Mouse (Mus musculus): ENCODE measurements around the gene Commd8. TPM values are rescaled to one million over a fixed set of nuclear protein-coding genes. Genes with fewer than 3 reads are reported as not detected.
"Not testable (repeated sequence)": the region's sequence is repeated elsewhere in the genome, so short reads cannot be mapped to it uniquely, and the experiment has no call there.

Commd8 gene
- polyA plus RNA-seq, 1 experiment from 2014 or later = 47.6 TPM

GRCm38 (mm10) chr5:72160781-72161485, 7.1 kb downstream of the Commd8 start:
- 59% methylated on average over 11 of the region's 11 CpGs for WGBS (ENCODE audit: insufficient replicate concordance)
- H3K36me3 ChIP-seq (ENCODE audit: control insufficient read depth, insufficient read depth) = peaks cover 33% of the 10 kb centered on the region
- H3K9ac ChIP-seq (ENCODE audit: low read depth, low read length) = no peak overlapping the region
- H3K27me3 ChIP-seq (ENCODE audit: control insufficient read depth, insufficient read depth, low read depth, low read length) = no peaks in the 10 kb centered on the region
- no peak overlapping the region for H3K4me2 ChIP-seq (ENCODE audit: low read depth, low read length)
- H3K9me3 ChIP-seq (replicated peaks; ENCODE audit: control insufficient read depth, low read length) = no peaks in the 10 kb centered on the region
- peaks cover 2% of the 10 kb centered on the region for H3K4me1 ChIP-seq (ENCODE audit: control insufficient read depth, low read depth, low read length)
- no peak overlapping the region for H3K4me3 ChIP-seq (ENCODE audit: low read depth, low read length)
- ATAC-seq (ENCODE audit: low read depth) = no peak
- H3K27ac ChIP-seq (ENCODE audit: low read length) = no peak overlapping the region

GRCm38 (mm10) chr5:72159537-72159936, 8.5 kb downstream of the Commd8 start:
- H3K4me1 ChIP-seq (ENCODE audit: control insufficient read depth, low read depth, low read length) = no peaks in the 10 kb centered on the region; the same call in 1 of the 2 replicates
- H3K27ac ChIP-seq (ENCODE audit: low read length) = no peak overlapping the region
- no peaks in the 10 kb centered on the region for H3K27me3 ChIP-seq (ENCODE audit: control insufficient read depth, insufficient read depth, low read depth, low read length)
- H3K9me3 ChIP-seq (replicated peaks; ENCODE audit: control insufficient read depth, low read length) = no peaks in the 10 kb centered on the region
- H3K4me2 ChIP-seq (ENCODE audit: low read depth, low read length) = no peak overlapping the region
- no peak overlapping the region for H3K9ac ChIP-seq (ENCODE audit: low read depth, low read length)
- ATAC-seq (ENCODE audit: low read depth) = no peak
- WGBS (ENCODE audit: insufficient replicate concordance) = 42% methylated on average over 6 of the region's 6 CpGs
- H3K4me3 ChIP-seq (ENCODE audit: low read depth, low read length) = no peak overlapping the region
- peaks cover 32% of the 10 kb centered on the region for H3K36me3 ChIP-seq (ENCODE audit: control insufficient read depth, insufficient read depth)

GRCm38 (mm10) chr5:72158667-72159066, 9.3 kb downstream of the Commd8 start:
- Histone ChIP-seq H3K9me3 (replicated peaks; ENCODE audit: control insufficient read depth, low read length) (no peaks in the 10 kb centered on the region), H3K9ac (ENCODE audit: low read depth, low read length) (no peak overlapping the region), H3K4me3 (ENCODE audit: low read depth, low read length) (no peak overlapping the region), H3K27me3 (ENCODE audit: control insufficient read depth, insufficient read depth, low read depth, low read length) (no peaks in the 10 kb centered on the region), H3K27ac (ENCODE audit: low read length) (no peak overlapping the region), H3K36me3 (ENCODE audit: control insufficient read depth, insufficient read depth) (peaks cover 30% of the 10 kb centered on the region), H3K4me2 (ENCODE audit: low read depth, low read length) (no peak overlapping the region), H3K4me1 (ENCODE audit: control insufficient read depth, low read depth, low read length) (no peaks in the 10 kb centered on the region; the same call in 1 of the 2 replicates)
- ATAC-seq (ENCODE audit: low read depth) = no peak
- WGBS (ENCODE audit: insufficient replicate concordance) = 83% methylated on average over 12 of the region's 12 CpGs

GRCm38 (mm10) chr5:72156598-72156997, 11.4 kb downstream of the Commd8 start:
- H3K9me3 ChIP-seq (replicated peaks; ENCODE audit: control insufficient read depth, low read length) = no peaks in the 10 kb centered on the region
- H3K27me3 ChIP-seq (ENCODE audit: control insufficient read depth, insufficient read depth, low read depth, low read length) = no peaks in the 10 kb centered on the region
- no peak overlapping the region for H3K4me3 ChIP-seq (ENCODE audit: low read depth, low read length)
- no peak overlapping the region for H3K4me2 ChIP-seq (ENCODE audit: low read depth, low read length)
- WGBS (ENCODE audit: insufficient replicate concordance) = 68% methylated on average over 5 of the region's 5 CpGs
- no peak overlapping the region for H3K27ac ChIP-seq (ENCODE audit: low read length)
- H3K9ac ChIP-seq (ENCODE audit: low read depth, low read length) = no peak overlapping the region
- H3K36me3 ChIP-seq (ENCODE audit: control insufficient read depth, insufficient read depth) = peaks cover 22% of the 10 kb centered on the region
- no peak for ATAC-seq (ENCODE audit: low read depth)
- no peaks in the 10 kb centered on the region; the same call in 1 of the 2 replicates for H3K4me1 ChIP-seq (ENCODE audit: control insufficient read depth, low read depth, low read length)

GRCm38 (mm10) chr5:72155686-72156085, 12.3 kb downstream of the Commd8 start:
- ATAC-seq (ENCODE audit: low read depth); H3K27ac ChIP-seq (ENCODE audit: low read length); H3K9ac ChIP-seq (ENCODE audit: low read depth, low read length); H3K4me3 ChIP-seq (ENCODE audit: low read depth, low read length); H3K4me2 ChIP-seq (ENCODE audit: low read depth, low read length); H3K27me3 ChIP-seq (ENCODE audit: control insufficient read depth, insufficient read depth, low read depth, low read length); H3K4me1 ChIP-seq (ENCODE audit: control insufficient read depth, low read depth, low read length); H3K9me3 ChIP-seq (replicated peaks; ENCODE audit: control insufficient read depth, low read length): not testable (repeated sequence)
- peaks cover 16% of the 10 kb centered on the region for H3K36me3 ChIP-seq (ENCODE audit: control insufficient read depth, insufficient read depth)
- WGBS (ENCODE audit: insufficient replicate concordance) = 71% methylated on average over 3 of the region's 3 CpGs

- Histone ChIP-seq H3K9me3 (replicated peaks; ENCODE audit: control insufficient read depth, low read length) (no peaks in the 10 kb centered on the region), H3K36me3 (ENCODE audit: control insufficient read depth, insufficient read depth) (no peaks in the 10 kb centered on the region), H3K27me3 (ENCODE audit: control insufficient read depth, insufficient read depth, low read depth, low read length) (no peaks in the 10 kb centered on the region), H3K4me2 (ENCODE audit: low read depth, low read length) (no peak overlapping the region), H3K4me1 (ENCODE audit: control insufficient read depth, low read depth, low read length) (no peaks in the 10 kb centered on the region), H3K9ac (ENCODE audit: low read depth, low read length) (no peak overlapping the region), H3K27ac (ENCODE audit: low read length) (no peak overlapping the region), H3K4me3 (ENCODE audit: low read depth, low read length) (no peak overlapping the region)
- 86% methylated on average over 5 of the region's 5 CpGs for WGBS (ENCODE audit: insufficient replicate concordance)
- no peak for ATAC-seq (ENCODE audit: low read depth)
Observed at GRCm38 (mm10) chr5:72150870-72151269, 17.1 kb downstream of the Commd8 start.

- WGBS (ENCODE audit: insufficient replicate concordance) = 74% methylated on average over 5 of the region's 5 CpGs
- H3K36me3 ChIP-seq (ENCODE audit: control insufficient read depth, insufficient read depth) = no peaks in the 10 kb centered on the region
- H3K9ac ChIP-seq (ENCODE audit: low read depth, low read length) = no peak overlapping the region
Observed at GRCm38 (mm10) chr5:72148679-72149078, 19.3 kb downstream of the Commd8 start.

GRCm38 (mm10) chr5:72139619-72140018, 28.4 kb downstream of the Commd8 start:
- no peaks in the 10 kb centered on the region for H3K36me3 ChIP-seq (ENCODE audit: control insufficient read depth, insufficient read depth)
- no peak overlapping the region for H3K9ac ChIP-seq (ENCODE audit: low read depth, low read length)
- no peaks in the 10 kb centered on the region for H3K27me3 ChIP-seq (ENCODE audit: control insufficient read depth, insufficient read depth, low read depth, low read length)
- no peak overlapping the region for H3K4me2 ChIP-seq (ENCODE audit: low read depth, low read length)
- WGBS (ENCODE audit: insufficient replicate concordance) = 54% methylated on average over 1 of the region's 1 CpGs
- no peak overlapping the region for H3K4me3 ChIP-seq (ENCODE audit: low read depth, low read length)
- no peak for ATAC-seq (ENCODE audit: low read depth)
- H3K4me1 ChIP-seq (ENCODE audit: control insufficient read depth, low read depth, low read length) = no peaks in the 10 kb centered on the region
- H3K9me3 ChIP-seq (replicated peaks; ENCODE audit: control insufficient read depth, low read length) = no peaks in the 10 kb centered on the region
- no peak overlapping the region for H3K27ac ChIP-seq (ENCODE audit: low read length)

More at GRCm38 (mm10) chr5:72148679-72149078, 19.3 kb downstream of the Commd8 start:
- Histone ChIP-seq H3K9me3 (replicated peaks; ENCODE audit: control insufficient read depth, low read length) (no peaks in the 10 kb centered on the region), H3K27me3 (ENCODE audit: control insufficient read depth, insufficient read depth, low read depth, low read length) (no peaks in the 10 kb centered on the region), H3K4me2 (ENCODE audit: low read depth, low read length) (no peak overlapping the region), H3K27ac (ENCODE audit: low read length) (no peak overlapping the region), H3K4me3 (ENCODE audit: low read depth, low read length) (no peak overlapping the region), H3K4me1 (ENCODE audit: control insufficient read depth, low read depth, low read length) (no peaks in the 10 kb centered on the region)
- no peak for ATAC-seq (ENCODE audit: low read depth)

- 70% methylated on average over 7 of the region's 7 CpGs for WGBS (ENCODE audit: insufficient replicate concordance)
- no peak overlapping the region for H3K4me3 ChIP-seq (ENCODE audit: low read depth, low read length)
- no peaks in the 10 kb centered on the region for H3K36me3 ChIP-seq (ENCODE audit: control insufficient read depth, insufficient read depth)
- no peak overlapping the region for H3K27ac ChIP-seq (ENCODE audit: low read length)
- ATAC-seq (ENCODE audit: low read depth) = no peak
- no peaks in the 10 kb centered on the region for H3K4me1 ChIP-seq (ENCODE audit: control insufficient read depth, low read depth, low read length)
- H3K4me2 ChIP-seq (ENCODE audit: low read depth, low read length) = no peak overlapping the region
- no peaks in the 10 kb centered on the region for H3K27me3 ChIP-seq (ENCODE audit: control insufficient read depth, insufficient read depth, low read depth, low read length)
- H3K9me3 ChIP-seq (replicated peaks; ENCODE audit: control insufficient read depth, low read length) = no peaks in the 10 kb centered on the region
- no peak overlapping the region for H3K9ac ChIP-seq (ENCODE audit: low read depth, low read length)
Observed at GRCm38 (mm10) chr5:72138256-72138655, 29.7 kb downstream of the Commd8 start.
